Mouse (Mus musculus): ENCODE data around the gene Rgs12.

The Rgs12 gene

DNA sequence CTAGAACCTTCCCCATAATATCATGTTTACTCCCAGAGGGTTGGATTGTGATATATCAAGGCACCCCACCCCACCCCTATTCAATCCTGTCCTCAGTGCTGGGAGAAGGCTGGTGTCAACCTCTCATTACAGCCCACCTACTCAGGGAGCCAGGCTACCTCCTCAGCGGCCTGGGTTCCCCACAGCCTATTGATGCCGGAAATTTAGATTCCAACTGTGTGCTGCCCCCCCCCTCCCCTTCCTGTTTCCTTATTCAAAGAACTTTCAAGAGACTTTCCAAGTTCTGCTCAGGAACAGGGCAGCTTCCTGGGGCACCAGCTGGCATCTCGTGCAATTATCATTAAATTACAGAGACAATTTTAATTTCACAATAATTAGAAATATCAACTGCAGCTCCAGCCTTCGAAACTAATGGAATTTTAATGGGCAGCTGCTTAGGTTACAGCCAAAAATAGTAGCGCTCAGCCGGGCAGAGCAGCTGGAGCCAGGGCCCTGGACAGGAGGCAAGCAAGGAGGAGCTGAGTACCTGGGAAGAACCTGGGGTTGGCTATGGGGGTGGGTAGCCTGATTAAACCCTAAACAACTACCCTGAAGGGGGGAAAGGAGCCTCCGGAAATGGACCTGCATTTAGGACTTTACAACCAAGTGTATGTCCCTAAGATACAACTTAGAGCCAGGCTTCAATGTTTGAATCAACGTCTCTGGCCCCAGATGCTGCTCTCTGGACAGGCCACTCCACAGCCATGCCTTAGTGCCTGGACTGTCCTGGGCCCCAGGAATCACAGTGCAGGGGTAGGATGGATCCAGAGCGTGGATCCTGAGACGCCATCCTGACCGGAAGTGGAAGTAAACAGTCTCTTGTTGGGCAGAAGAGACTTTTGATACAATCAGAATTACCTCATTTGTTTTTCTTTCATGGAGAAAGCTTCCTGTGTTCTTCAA, 17.5 kb upstream of the Rgs12 start:
- no peak for DNase-seq (ENCODE audit: low read depth, low spot score)

DNA sequence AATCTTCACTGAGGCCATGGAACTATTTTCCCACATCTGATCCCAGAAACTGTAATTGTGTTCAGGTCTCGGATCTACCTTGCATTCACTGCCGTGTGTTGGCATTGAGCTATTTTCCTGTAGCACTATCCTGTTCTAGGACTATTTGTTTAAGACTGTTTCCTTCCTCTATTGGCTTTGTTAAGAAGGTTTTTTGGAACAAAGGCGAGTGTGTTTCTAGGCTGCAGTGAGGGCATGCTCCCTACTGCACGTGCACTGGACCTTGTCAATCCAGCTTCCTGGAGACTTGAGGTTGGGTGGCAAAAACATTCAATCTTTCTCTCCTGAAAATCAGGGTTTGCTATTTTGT, 16.8 kb upstream of the Rgs12 start:
- no peak for DNase-seq (ENCODE audit: low read depth, low spot score)

DNA sequence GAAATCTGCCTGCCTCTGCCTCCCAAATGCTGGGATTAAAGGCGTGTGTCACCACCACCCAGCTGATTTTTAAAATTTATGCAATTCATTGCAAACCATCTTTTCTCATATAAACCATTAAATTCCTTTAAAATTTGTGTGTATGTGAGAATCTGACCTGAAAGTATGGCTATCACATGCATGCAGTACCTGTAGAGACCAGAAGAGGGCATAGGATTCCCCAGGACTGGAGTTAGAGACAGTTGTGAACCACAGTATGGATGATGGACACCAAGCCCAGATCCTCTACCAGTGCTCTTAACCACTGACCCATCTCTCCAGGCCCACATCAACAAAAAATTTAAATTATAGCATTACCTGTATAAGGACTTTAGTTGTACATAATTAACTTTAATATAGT, 15.8 kb upstream of the Rgs12 start:
- no peak for DNase-seq (ENCODE audit: low read depth, low spot score)

DNA sequence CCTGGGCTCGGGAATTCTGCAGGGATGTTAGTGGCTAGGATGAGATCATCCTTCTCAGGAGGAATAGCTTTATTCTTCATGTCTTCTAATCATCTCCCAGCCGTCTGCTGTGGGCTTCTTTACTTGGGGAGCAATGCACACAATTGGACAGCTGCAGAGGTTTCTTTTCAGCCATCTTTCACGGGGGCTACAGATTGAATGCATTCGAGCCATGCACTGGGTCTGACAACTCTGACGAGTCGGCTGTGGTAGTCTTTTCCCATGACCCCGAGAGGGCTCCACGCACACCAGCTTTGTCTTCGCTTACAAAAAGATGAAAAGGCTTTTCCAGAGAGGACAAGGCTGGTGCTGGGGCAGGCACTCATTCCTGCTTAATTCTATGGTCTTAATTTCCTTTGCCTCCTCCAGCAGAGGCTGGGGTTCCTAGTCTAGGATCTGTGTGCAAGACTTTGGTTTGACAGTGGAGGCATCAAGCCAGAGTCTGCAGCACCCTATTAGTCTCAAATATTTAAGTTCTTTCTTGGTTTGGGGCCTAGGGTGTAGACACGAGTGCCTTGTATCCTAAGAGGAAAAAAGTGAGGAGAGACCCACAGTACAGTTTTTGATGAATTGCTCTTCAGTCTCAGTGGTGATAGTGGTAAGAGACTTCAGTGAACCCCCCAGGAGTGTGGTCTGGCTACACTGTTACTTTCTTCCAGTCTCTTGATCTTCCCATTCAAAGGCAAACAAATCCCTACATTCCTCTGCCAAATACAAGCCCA, 7.4 kb upstream of the Rgs12 start:
- no peak for DNase-seq (ENCODE audit: low read depth, low spot score)

DNA sequence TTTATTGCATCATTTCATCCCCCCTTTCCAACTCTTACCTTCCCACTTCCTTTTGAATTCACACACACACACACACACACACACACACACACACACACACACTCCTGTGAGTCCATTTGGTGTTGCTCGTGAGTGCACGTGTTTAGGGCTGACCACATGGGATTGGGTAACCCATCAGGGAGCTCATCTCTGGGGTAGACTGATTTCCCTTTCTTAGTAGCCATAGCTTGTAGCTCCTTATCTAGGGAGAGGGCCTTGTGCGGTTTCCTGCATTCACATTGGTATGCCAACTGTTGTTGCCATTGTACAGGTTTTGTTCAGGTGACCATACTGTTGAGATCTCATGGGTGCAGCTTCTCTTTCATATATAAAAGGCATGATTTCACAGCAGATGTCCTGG, 5.8 kb upstream of the Rgs12 start:
- DNase-seq (ENCODE audit: low read depth, low spot score) = no peak

DNA sequence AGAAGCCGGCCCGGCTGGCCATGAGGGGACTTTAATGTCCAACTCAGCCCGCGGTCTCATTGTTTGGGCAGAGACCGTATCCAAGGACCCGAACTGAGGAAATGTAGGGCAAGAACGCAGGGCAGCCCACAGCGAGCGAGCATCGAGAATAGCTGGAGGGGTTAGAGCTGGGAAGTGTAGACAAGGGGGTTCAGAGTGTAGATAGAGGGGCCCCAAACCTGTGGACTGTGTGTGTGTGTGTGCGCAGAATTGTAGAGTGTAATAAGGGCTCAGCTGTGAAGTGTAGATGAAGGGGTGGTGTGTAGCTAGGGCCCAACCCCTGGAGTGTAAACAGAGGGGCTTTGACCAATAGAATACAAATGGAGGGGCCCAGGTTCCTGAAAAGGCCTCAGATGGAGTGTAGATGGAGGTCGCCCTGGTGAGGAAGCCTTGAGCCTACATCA, 545 bp downstream of the Rgs12 start:
- DNase-seq (ENCODE audit: low read depth, low spot score) = no peak

DNA sequence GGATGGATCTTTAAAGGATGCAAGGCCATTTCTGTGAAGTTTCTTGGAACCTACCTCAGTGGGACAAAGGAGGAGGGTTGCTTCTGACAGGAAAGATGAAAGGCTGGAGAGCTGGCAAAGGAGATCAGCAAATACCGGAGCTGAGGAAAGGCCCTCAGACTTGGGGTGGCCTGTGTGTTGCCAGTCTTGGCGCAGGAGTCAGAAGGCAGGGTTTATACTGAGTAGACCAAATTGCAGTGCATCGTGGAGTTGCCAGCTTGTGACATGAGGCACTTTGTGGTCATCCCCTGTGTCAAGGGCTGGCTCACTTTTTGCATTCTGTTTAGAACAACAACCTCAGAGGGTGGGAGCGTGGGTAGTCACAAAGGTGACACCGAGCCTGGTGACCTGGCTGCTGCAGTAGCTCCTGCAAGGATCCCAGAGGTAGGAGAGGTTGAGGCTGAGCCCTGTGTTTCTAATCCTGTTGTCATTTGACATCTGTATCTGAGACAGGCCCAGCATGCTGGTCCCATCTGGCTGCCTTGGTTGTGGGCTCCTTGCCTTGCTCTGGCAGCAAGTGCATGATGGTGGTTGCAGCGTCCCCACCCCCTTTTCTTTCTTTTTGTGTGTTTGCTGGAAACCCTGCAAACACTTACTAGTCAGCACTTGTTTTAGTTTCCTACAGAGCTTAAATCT, 1.4 kb downstream of the Rgs12 start:
- DNase-seq (ENCODE audit: low read depth, low spot score) = no peak

DNA sequence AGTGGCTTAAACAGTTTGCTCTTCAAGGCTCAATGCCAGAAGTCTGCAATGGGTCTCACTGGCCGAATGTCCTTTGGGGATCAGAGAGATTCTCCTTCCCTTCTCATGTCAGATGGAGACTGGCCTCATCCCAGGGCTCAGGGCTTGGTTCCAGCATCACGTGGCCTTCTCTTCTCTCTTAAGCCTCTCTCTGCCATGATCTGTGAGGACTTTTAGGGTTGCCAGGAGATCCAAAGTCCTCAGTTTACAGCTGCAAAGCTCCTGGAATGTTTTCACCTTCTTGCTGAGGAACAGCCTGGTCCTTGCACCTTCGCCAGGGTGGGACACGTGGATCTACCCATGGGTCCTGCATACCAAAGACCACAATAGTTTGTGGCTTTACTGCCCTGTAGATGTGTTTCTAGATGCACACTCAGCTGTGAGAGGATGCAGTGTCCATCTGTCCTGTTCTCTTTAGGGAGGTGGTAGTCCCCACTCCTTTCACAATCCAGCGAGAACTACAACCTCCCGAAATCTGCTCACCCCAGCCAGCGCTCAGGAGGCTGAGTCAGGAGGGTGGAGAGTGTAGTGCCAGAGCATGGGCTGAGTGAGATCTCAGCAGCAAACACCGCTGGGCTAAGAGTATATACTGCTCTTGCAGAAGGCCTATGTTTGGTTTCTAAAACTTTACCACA, 2.1 kb downstream of the Rgs12 start:
- no peak for DNase-seq (ENCODE audit: low read depth, low spot score)

DNA sequence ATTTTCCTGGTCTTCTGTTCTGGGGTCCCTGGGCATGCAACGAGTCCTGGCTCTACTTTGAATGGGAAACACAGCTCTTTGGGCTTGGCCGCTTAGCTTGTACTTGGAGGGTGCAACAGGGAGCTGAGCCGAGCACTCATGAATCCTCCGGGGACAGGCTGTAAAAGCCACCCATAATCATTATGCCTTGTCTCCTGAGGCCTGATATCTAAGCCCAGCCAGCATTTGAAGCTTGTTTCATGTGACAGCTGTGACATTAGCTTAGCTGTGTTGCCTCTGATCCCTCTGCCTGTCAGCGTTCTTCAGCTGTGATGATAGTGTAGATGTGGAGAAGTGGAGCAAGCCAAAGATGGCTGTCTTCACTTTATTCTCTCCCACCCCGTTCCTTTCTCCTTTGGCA, 5.3 kb downstream of the Rgs12 start:
- no peak for DNase-seq (ENCODE audit: low read depth, low spot score)

DNA sequence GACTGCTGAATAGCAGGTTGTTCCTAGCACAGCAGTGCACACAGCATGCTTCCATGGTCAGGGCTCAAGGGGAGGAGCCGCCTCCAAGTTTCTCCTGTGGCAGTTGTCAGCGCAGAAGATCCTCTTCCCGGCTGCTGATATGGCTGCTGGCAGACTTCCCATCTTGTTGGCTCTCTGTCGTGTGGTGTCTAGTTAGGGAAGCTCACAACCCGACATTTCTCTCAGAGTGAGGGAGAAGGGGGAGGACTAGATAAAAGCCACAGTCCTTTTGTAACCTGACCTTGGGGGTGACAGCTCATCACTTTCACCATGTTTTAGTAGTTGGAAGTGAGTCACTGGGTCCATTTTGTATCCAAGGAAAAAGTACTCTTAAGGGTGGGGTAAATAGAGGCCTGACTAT, 6.4 kb downstream of the Rgs12 start:
- DNase-seq (ENCODE audit: low read depth, low spot score) = no peak

DNA sequence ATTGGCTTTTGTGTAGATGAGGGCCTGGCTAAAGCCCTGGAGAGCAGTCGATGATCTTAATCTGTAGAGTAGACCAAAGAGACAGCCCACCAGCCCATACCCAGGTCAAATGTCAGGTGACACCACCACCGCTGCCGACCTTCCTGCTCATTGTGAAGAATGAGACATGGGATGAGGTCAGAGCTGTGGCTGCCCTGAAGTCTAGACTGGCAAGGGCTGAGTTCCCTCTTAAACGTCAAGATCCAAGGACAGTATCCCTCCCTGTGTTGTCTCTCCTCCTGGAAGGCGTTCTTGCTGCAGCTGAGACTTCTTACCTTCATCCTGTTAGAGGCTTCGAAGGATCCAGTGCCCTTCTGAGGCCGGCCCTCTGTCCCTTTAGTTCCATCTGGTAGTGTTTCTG, 6.9 kb downstream of the Rgs12 start:
- DNase-seq (ENCODE audit: low read depth, low spot score) = no peak

DNA sequence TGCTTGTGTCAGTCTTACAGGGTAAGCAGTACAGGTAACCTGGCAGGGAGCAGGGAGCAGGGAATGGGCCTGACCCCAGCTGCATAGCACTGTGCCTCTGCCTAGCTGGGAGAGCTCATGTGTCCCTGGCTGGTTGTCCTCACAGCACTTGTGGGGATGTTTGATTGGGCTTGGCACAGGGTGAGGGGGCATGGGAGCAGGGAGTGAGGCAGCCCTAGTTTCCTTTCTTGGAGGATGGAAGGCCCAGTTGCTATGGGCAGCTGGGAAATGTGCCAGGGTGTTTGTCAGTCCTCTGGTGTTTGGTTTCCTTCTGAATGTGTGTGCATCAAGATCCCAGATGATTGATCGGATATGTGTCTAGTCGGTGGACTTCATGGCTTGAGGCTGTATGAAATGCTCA, 7.8 kb downstream of the Rgs12 start:
- no peak for DNase-seq (ENCODE audit: low read depth, low spot score)

DNA sequence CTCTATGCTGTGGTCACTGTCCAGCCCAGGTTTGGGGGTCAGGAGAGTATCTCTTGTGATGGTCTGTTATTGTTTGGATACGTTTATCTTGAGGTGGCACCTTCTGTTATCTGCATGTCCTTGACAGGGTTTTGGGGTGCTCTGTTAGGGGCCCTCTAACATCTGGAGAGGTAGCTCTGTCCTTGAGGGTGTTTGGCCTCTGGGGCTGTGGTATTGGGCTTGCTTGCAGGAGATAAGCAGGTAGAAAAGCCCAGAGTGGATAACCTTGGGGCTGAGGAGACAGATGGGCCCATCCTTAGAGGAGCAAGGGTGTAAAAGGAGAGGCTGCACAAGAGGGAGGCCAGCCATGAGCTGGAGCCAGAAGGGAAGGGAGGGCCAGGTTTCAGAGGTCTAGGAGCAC, 10.8 kb downstream of the Rgs12 start:
- DNase-seq (ENCODE audit: low read depth, low spot score) = peak; percentile 55

DNA sequence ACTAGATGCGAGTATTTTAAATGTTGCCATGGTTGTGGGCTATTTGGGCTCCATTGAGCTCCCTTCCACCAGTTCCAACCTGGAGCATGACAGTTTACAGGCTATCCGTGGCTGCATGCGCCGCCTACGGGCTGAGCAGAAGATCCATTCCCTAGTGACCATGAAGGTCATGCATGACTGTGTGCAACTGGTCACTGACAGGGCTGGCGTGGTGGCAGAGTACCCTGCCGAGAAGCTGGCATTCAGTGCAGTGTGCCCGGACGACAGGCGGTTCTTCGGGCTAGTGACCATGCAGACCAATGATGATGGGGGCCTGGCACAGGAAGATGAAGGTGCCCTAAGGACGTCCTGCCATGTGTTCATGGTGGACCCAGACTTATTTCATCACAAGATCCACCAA, 16.3 kb downstream of the Rgs12 start:
- no peak for DNase-seq (ENCODE audit: low read depth, low spot score)

DNA sequence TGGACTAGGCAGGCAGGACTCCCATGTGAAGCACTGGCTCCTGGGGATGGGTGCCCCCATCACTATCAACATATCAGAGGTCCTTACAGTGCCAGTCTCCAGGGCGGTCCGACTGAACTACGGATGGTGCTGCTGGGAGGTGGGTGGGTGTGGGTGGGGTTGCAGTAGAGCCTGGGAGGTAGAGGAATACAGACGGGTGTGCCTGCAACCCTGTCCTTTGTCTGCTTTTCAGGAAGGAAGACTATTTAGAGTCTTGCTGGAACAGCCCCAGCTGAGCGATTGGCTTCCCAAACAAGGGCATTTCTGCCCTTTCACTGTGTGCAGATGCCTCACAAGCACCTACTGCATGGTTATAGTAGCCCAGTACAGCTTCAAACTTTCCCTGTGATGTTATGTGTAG, 19.1 kb downstream of the Rgs12 start:
- DNase-seq (ENCODE audit: low read depth, low spot score) = no peak

DNA sequence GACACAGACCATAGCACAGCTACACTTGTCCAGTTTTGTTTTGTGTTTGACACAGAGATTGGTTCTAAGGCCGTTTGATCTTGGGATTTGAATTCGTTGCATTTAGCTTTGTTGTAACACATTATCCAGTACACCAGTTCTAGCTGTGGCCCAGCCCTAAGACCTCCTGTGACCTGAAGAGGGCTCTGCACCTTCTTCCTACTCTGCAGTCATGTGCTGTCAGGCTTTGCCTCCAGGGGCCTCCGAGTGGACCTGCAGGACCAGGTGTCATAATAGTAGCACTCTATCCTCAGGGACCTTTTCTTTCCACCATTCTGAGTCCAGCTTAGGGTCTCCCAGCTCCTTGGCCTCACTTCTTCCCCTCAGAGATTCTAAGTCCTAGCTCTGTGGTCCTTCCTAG, 23.2 kb downstream of the Rgs12 start:
- DNase-seq (ENCODE audit: low read depth, low spot score) = no peak

DNA sequence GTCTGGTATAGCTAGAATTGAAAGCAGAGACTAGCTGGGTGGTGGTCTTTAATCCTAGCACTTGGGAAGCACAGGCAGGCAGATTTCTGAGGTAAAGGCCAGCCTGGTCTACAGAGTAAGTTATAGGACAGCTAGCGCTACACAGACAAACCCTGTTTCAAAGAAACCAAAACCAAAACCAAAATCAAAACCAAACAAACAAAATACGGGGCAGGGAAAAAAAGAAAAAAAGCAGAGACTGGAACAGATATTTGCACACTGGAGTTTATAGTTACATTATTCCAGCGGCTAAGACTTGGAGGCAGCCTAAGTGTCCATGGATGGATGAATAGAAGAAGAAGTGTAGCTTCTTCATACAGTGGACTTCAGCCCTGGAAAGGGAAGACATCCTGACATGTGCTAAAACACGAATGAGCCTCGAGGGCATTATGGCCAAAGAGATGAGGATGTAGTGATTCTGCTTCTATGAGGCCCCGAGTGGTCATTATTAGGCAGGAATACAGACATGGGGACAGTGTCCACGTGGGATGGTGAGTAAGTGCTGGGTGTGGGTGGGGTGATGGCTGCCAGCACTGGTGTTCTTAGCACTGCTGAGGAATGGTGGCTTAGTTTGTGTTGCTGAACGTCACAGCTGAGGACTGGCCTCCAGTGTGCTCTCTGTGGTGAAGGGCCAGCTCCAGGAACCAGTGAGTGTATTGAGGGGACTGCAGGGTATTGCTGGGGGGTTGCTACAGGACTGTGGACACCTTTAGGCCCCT, 24.5 kb downstream of the Rgs12 start:
- no peak for DNase-seq (ENCODE audit: low read depth, low spot score)

DNA sequence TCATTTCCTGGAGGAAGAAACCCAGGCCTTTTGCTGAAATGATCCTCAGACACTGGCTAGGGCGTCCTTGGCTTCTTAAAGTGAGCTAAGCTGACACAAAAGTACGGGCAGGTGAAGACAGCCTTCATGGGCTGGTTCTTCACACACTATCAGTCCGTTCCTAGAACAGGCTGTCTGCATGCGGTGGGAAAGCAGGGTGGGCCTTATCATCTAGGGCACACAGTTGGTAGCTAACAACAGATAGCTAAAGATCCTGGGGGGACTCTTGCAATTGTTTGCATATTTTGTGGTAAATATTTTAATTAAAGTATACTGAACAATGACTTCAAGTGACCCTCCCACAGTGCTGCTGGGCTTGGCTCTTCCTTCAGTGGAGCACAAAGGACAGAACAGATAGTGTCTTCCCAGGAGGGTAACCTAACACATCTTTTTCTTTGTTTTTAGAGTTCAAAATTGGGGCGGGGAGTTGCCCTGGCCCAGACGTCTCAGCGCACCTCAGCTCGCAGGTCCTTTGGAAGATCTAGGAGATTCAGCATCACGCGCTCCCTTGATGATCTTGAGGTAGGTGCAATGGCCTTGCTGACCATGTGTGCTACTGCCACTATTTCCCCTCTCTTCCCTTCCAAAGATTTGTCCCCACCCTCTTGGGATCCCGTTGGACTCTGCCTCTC, 25.7 kb downstream of the Rgs12 start:
- DNase-seq (ENCODE audit: low read depth, low spot score) = no peak

DNA sequence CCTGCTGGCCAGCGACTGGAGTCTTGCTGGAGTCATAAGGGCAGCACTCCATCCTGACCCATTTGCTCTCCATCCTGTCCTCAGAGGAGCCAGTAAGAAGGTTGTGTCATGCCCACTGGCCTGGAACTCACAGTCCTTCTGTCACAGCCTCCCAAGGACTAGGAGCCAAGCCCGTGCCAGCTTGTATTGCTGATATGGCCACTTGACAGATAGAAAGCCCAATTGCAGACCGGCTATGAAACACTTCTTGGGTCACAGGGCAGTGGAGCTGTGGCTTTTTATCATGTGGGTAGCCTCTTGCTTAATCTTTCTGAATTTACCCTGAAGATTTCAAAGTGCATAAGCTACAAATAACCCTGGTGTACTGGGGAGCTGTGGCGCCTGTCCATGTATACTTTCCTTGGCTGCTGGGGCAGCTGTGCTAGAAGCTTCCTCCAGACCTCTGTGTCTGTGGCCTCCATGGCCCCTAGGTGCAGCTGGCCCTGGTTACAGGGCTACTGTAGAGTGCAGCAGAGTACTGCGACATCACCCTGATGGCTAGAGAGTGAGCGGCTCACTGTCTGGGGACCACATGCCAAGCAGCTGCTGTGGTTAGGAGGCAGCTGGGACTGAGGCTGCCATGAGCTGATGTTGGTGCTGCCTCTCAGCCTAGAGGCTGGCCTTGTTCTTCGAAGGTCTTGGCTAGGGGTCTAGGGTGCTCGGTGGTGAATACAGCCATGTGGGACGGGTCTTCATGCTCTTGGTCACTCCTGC, 27.5 kb downstream of the Rgs12 start:
- no peak for DNase-seq (ENCODE audit: low read depth, low spot score)

DNA sequence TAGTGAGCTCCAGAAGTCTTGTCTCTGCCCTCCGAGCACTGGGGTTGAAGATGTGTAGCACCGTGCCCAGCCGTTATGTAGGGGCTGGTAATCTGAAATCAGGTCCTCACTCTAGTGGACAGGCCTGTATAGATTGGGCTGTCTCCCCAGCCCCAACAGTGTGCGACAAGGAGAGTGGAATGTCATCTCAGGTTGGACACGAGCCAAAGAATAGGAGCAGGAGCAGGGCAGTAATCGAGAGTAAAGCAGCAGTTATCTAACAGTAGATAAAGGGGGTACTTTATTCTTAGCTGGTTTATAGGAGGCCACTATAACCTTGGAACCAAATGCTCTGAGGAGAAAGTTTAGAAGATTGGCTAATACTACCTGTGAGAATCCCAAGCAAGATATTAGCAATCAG, 30.9 kb downstream of the Rgs12 start:
- no peak for DNase-seq (ENCODE audit: low read depth, low spot score)
